ENCODE assay signal across 12 mouse cellular contexts in genomic region chr17:4576883-4577282, GRCm38 (mm10).
"Had no signal": no experiment of that assay in that cellular context is flagged by ENCODE, and none has a peak within 500 bp of the region (broad histone marks: within the 10 kb centered on the region; RNA-seq: fewer than 3 reads in every experiment).

No protein-coding gene starts in this region.

- H3K27me3 ChIP-seq: midbrain, embryonic 12.5 days had no signal

- DNase-seq: kidney, adult 18-20 months; kidney, postnatal 4 days; left cerebral cortex, postnatal 4 days; lung, embryonic 14.5 days; lung, postnatal 10 days; lung, postnatal 4 days; right cerebral cortex, adult 18-20 months; right cerebral cortex, postnatal 25 days; thymus, postnatal 4 days had no signal

- H3K4me1 ChIP-seq: midbrain, embryonic 12.5 days had no signal

- H3K9me3 ChIP-seq: midbrain, embryonic 12.5 days had no signal

- H3K27ac ChIP-seq: liver, embryonic 14.5 days; midbrain, embryonic 12.5 days had no signal

- H3K4me3 ChIP-seq: megakaryocyte, embryonic 14.5 days; midbrain, embryonic 12.5 days had no signal

- H3K4me2 ChIP-seq: lung, embryonic 14.5 days; midbrain, embryonic 12.5 days had no signal

- H3K36me3 ChIP-seq: midbrain, embryonic 12.5 days had no signal

- H3K9ac ChIP-seq: liver, embryonic 14.5 days; lung, embryonic 14.5 days; midbrain, embryonic 12.5 days had no signal
